Mouse (Mus musculus) ES-Bruce4 (cell line): ENCODE results near the gene Ranbp1. TPM values are rescaled to one million over a fixed set of nuclear protein-coding genes. Genes with fewer than 3 reads are reported as not detected.
"Not testable (repeated sequence)": the region's sequence is repeated elsewhere in the genome, so short reads cannot be mapped to it uniquely, and the experiment has no call there.

Experiments used
- H3K27ac ChIP-seq: 2 replicates; pipeline ENCODE4 v1.5.1; 2012; ENCODE audit warnings: low read length, inconsistent platforms; ENCODE audit not compliant: insufficient read depth
- H3K27me3 ChIP-seq: 2 replicates; pipeline ENCODE4 v1.6.1; 2012; ENCODE audit warnings: mild to moderate bottlenecking, low read length, inconsistent platforms; ENCODE audit not compliant: control insufficient read depth, poor library complexity, insufficient read depth, severe bottlenecking
- H3K36me3 ChIP-seq: 2 replicates; pipeline ENCODE4 v1.6.1; 2012; ENCODE audit warnings: inconsistent platforms, mild to moderate bottlenecking, low read length, moderate library complexity; ENCODE audit not compliant: control insufficient read depth, poor library complexity, insufficient read depth, severe bottlenecking
- H3K4me1 ChIP-seq: one replicate; pipeline ENCODE4 v1.8.1; 2011; ENCODE audit warnings: low read length; ENCODE audit not compliant: control insufficient read depth, insufficient read depth
- H3K4me3 ChIP-seq: 2 replicates; pipeline ENCODE4 v1.5.1; 2011; ENCODE audit warnings: low read depth, mild to moderate bottlenecking, low read length
- H3K9ac ChIP-seq: 2 replicates; pipeline ENCODE4 v1.6.1; 2012; ENCODE audit warnings: low read depth, mild to moderate bottlenecking, inconsistent platforms; ENCODE audit not compliant: poor library complexity, severe bottlenecking
- H3K9me3 ChIP-seq: replicated peaks from 2 replicates; pipeline ENCODE4 v1.6.1; 2012; ENCODE audit warnings: mild to moderate bottlenecking, low read length, inconsistent platforms; ENCODE audit not compliant: control insufficient read depth, poor library complexity, insufficient read depth, severe bottlenecking
- CTCF ChIP-seq: IDR thresholded peaks from one replicate; pipeline ENCODE4 v1.8.1; 2011; ENCODE audit warnings: low read depth, low read length
- EP300 ChIP-seq: IDR thresholded peaks from 2 replicates; pipeline ENCODE4 v1.6.1; 2011; ENCODE audit warnings: low read depth, low read length; ENCODE audit not compliant: insufficient read depth
- POLR2A ChIP-seq: IDR thresholded peaks from one replicate; pipeline ENCODE4 v1.8.1; 2011; ENCODE audit warnings: low read length; ENCODE audit not compliant: insufficient read depth
- polyA plus RNA-seq: library from polyadenylated mRNA; stranded (reverse); fragments of >200 nt; gene quantifications from 2 replicates; pipeline ENCODE4 v1.2.4, GENCODE M21; 2011; ENCODE audit warnings: low read depth; ENCODE audit not compliant: missing spikeins, insufficient read depth, insufficient read length

The Ranbp1 gene
- polyA plus RNA-seq, 1 experiment: 515 TPM

DNA sequence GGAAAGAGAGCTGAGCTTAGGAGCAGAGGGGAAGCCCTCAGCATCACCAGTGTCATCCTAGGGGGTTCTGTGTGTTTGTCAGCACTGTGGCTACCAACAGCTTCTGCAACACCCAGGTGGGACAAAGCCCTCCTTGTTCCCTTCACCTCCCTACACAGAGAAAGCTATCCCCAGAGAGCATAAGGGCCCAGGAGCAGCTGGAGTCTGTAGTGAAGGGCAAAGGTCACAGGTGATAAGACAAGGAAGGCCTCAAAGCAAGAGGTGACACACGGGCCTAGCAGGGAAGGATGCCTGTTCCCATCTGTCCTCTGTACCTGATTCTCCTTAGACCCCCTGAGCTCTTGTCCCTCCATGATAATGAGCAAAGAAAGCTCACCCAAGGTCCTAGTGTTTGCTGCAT lies 46.9 kb downstream of the Ranbp1 start:
- no peaks in the 10 kb centered on the region for H3K36me3 ChIP-seq
- no peak overlapping the region for H3K27ac ChIP-seq
- no peak overlapping the region for H3K4me3 ChIP-seq
- no peak overlapping the region for H3K9ac ChIP-seq
- no peaks in the 10 kb centered on the region for H3K9me3 ChIP-seq
- H3K27me3 ChIP-seq: no peaks in the 10 kb centered on the region
- no peaks in the 10 kb centered on the region for H3K4me1 ChIP-seq
- TF ChIP-seq POLR2A (no peak), CTCF (no peak), EP300 (no peak)

DNA sequence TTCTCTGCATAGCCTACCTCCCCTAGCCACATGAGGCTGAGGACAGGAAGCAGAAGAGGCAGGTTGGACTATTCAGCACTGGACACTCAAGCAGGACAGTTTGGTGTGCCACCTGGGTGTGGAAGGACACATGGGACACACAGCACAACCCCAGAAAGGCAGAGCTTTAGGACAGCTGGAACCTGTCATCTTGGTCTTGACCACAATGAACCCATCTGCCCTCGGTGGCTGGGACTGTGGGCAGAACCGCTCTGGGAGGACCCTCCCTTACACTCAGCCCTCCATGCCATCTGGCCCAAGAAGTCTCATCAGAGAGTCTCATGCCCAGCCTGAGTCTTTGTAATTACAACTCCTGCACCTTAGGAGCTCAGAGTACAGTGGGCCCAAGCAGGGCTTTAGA lies 48.5 kb downstream of the Ranbp1 start:
- Histone ChIP-seq H3K27me3 (no peaks in the 10 kb centered on the region), H3K36me3 (no peaks in the 10 kb centered on the region), H3K4me1 (no peaks in the 10 kb centered on the region), H3K9me3 (no peaks in the 10 kb centered on the region), H3K27ac (no peak overlapping the region), H3K9ac (no peak overlapping the region), H3K4me3 (no peak overlapping the region)
- TF ChIP-seq POLR2A: no peak
- no peak for TF ChIP-seq CTCF
- TF ChIP-seq EP300: no peak

DNA sequence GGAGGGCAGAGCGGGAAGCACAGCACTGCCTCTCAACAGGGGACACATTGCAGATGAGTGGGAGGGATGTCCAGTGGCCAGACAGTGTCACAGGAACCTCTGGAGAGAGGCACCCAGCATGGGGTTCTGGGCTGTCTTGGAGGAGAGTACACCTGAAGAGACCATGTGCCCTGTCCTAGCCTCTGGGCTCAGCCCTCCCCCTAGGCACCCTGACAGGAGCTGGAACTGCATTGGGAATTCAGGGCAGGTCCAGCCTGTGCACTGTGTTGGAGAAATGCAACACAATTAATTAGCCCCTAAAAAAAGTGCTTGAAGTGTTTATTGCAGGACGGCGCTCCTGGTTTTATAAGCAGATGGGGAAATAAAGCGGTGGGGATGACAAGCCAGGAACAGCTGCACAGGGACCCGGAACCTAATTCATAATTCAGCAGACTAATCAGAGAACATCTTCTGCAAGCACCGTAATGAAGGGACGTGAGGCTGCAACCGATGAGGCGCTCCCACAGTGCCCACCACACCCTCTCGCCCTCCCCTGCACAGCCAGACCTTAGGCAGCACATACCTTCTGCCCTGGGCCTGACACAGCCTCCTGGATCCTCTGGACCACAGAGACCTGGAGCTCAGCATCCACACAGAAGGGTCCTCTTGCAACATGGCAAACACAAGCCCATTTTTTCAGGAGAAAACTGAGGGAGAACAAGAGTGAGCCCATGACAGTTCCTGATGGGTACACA lies 50.0 kb downstream of the Ranbp1 start:
- no peaks in the 10 kb centered on the region for H3K9me3 ChIP-seq
- H3K9ac ChIP-seq: no peak overlapping the region
- no peaks in the 10 kb centered on the region for H3K27me3 ChIP-seq
- H3K4me1 ChIP-seq: no peaks in the 10 kb centered on the region
- no peak overlapping the region for H3K27ac ChIP-seq
- TF ChIP-seq CTCF (no peak), POLR2A (no peak), EP300 (no peak)
- no peak overlapping the region for H3K4me3 ChIP-seq
- H3K36me3 ChIP-seq: no peaks in the 10 kb centered on the region

DNA sequence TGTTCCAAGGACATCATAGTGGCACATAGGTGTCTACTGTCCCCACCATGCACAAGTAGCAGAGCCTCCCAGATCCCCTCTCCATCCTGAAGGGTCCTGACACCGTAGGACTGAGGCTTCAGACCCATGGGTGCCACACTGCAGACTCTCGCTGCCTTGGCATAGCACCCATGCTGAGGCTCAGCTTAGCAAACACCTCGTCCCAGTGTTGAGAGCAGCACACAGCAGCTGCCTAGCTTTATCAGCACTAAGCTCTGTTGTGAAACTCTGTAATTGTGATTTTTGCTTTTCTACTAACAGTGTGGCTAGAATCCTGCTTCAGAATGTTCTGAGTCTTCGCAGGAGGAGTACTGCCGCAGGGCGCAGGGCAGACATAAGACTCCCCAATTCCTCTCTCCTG lies 50.7 kb downstream of the Ranbp1 start:
- Histone ChIP-seq H3K27me3 (no peaks in the 10 kb centered on the region), H3K27ac (no peak overlapping the region), H3K9ac (no peak overlapping the region), H3K4me3 (no peak overlapping the region), H3K4me1 (no peaks in the 10 kb centered on the region), H3K9me3 (no peaks in the 10 kb centered on the region), H3K36me3 (no peaks in the 10 kb centered on the region)
- TF ChIP-seq CTCF (no peak), POLR2A (no peak), EP300 (no peak)

DNA sequence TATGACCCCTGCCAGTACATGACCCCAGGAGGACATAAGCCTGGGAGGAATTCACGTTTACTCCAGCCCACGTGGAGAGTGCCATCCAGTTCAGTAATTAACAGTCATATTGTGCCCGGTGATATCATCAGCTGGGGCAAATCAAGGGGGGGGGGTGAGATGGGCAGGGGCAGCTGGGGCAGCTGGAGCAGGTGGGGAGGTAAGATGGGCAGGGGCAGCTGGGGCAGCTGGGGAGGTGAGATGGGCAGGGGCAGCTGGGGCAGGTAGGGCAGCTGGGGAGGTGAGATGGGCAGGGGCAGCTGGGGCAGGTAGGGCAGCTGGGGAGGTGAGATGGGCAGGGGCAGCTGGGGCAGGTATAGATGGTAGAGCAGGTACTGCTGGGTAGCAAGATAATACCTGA lies 53.0 kb downstream of the Ranbp1 start:
- not testable (repeated sequence) for H3K27ac ChIP-seq, H3K4me1 ChIP-seq, H3K9me3 ChIP-seq, H3K4me3 ChIP-seq, H3K27me3 ChIP-seq, H3K9ac ChIP-seq, H3K36me3 ChIP-seq

DNA sequence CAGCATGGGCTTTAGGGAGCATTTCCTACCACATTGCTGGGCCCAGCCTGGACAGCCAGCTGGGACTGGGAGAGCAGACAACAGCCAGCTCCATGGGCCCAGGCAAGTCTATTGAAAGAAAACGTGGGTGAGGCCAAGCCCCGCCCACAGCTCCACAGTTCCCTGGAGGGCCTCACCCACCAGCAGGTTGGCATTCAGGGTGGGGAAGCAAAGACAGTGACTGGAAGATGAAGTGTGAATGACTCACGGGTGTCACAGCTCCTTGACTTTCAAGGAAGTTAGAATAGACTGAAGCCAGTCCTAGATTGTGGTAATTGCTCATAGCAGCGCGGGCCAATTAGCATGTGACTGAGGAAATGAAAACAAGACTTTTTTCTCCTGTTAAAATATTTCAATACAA lies 53.5 kb downstream of the Ranbp1 start:
- Histone ChIP-seq H3K36me3 (no peaks in the 10 kb centered on the region), H3K4me1 (no peaks in the 10 kb centered on the region), H3K9me3 (no peaks in the 10 kb centered on the region), H3K4me3 (no peak overlapping the region), H3K9ac (no peak overlapping the region), H3K27ac (no peak overlapping the region), H3K27me3 (no peaks in the 10 kb centered on the region)
- TF ChIP-seq CTCF (no peak), POLR2A (no peak), EP300 (no peak)
